Mouse (Mus musculus) liver (tissue): ENCODE data around the gene Sh3bp5l.
A peak's percentile ranks its signal among the peaks of the same experiment; 100 is the strongest.
"Not testable (repeated sequence)": the region's sequence is repeated elsewhere in the genome, so short reads cannot be mapped to it uniquely, and the experiment has no call there.

ENCODE experiments used
- DNase-seq: peaks from one replicate; pipeline ENCODE4 v3.0.0-alpha.2; 2020; ENCODE audit warnings: mixed read lengths

The Sh3bp5l gene

DNA sequence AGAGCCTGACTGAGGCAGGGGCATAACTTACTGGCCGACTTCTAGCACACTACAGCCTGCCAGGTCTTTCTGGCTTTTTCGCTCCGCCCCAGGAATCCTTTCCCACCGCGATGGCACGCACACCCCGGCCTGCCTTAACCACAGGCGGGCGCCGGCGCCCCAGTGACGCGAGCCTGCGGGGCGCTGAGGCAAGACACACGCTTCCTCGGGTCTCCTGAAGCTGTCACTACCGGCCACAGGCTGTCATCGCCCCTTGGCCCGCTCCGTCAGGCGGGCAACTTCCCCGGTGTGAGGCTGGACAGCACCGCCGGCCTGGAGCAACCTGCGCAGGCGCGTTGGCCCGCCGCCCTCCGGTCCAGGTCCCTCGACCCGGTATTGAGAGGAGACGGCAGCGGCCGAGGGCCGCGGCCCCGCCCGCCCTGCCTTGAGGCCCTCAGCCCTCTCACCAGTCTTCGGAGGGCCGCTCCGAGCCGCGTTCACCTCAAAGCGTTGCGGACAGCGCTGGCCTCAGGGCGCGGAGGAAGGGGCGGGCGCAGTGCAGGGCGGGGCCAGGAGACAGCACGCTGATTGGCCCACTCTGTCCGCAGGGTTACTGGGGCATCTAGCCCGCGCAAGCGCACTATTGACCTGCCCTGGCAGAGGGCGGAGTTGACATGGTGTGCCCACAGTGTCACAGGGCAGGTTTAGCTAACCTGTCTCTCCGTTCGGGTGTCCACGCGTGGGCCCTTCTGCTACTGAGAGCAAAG lies 7.5 kb upstream of the Sh3bp5l start:
- peak; percentile 99 for DNase-seq

DNA sequence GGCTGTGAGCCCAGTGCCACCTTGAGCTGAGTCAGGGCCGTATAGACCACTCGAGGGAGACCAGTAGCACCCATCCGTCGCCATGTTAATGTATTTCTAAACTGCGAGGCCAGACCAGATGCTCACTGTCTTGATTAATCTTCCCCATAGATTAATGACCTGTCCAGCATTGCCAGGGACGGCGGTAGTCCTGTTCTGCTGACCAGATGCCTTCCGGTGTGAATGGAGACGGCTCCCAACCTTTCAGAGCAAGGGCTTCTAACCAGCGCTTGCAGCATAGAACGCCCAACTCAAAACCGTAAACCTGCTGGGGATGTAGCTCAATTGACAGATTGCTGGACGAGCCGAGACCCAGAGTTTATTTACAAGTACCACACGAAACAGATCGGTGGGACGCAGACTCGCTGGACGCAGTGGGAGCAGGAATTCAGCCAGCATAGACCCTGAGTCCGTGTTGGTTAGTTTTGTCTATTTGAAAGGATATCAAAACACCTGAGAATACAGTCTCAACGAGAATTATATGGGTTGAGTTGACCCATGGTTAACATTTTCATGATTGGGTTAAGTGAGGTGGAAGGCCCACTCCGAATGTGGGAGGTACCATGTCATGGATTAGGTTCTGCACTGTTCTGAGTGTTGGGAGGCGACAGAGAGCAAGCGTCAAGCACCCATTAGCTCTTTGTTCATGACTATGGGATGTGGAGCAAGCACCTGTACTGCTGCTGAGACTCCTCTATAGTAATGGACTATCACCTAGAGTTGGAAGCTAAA lies 6.8 kb upstream of the Sh3bp5l start:
- peak; percentile 31 for DNase-seq

DNA sequence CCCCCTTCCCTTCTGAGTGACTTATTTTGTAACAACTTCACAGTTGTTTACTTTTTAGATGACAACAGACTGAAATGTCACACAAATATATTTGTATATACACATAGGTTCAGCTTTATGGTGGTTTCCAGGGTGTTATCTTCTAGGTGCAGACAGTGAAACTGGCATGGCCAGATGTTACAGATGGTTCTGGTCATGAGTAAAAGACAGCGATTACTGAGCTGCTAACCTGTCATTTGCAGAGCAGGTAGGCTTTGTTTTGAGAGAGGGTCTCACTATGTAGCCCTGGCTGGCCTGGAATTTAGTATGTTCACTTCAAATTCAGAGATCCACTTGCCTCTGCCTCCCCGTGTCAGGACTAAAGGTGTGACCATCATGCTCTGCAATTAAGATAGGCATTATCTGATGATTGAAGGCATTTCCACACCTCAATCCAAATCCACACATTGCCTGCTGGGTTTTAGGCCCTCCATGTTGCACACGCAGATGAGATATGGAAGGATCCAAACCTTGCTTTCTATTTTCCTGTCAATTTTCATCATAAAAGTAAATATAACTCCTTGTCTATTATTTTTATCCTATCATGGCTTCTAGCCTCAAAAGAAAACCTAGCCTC lies 5.8 kb upstream of the Sh3bp5l start:
- peak; percentile 34 for DNase-seq

DNA sequence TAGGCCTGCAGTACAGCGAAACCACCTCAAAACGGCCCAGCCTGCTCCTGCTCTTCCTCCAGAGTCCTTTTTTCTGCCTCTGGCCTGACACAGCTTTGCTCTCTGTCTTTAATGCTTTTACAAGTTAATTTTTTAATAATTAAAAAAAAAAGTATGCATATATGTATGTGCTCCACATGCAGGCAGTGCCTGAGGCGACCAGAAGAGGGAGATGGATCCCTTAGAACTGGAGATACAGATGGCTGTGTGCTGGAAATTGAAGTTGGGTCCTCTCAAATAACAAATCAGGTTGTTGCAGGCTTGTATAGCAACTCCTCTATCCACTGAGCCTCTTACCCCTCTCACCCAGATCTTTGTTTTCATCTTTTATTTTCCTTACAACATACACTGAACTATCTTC lies 3.7 kb upstream of the Sh3bp5l start:
- no peak for DNase-seq

DNA sequence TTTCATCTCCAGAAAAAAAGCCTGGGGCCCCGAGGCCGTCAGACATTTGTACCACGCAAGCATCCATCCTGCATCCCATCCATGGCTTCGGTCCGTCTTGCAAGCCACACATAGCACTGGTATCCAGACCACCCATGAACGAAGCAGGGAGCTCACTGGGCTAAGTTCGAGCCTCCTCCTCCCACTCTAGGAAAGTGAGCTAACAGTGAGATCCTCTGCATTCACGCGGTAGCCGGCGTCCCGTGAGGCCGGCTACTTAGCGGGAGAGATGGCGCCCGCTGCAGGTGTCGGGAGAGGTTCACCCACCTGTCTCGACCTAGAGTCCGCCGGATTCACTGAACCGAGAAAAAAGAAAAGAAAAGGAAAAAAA lies 633 bp upstream of the Sh3bp5l start:
- DNase-seq = no peak

DNA sequence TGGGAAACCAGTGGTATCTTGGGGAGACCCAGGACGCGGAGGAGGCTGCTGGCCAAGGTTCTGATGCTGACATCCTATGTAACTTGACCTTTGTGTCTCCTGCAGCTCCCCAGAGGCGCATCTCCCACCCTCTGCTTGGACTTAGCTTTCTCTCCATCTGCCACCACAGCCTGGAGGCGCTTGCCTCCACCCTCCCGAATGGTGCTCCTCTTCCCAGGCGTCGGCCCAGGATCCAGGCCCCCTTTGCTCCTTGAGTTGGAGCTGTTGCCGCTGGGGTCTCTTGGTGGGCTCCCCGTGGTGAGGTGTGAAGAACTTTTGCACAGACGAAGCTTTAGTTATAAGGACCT lies 598 bp downstream of the Sh3bp5l start:
- DNase-seq = no peak

DNA sequence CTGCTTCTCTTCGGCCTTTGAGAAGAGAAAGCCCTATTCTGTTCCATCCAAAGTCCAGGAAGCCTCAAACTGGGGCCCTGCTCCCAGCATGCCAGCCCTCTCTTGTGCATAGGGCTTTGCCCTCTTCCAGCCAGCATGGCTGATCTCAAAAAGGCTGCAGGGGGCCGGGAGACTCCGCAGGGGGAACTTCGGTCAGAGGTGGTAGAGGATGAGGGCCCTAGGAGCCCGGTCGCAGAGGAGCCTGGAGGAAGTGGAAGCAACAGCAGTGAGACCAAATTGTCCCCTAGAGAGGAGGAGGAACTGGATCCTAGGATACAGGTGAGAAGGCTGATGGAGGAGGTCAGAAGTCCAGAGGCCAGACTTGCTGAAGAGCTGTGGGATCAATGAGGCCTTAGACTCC lies 1.0 kb downstream of the Sh3bp5l start:
- DNase-seq = no peak

DNA sequence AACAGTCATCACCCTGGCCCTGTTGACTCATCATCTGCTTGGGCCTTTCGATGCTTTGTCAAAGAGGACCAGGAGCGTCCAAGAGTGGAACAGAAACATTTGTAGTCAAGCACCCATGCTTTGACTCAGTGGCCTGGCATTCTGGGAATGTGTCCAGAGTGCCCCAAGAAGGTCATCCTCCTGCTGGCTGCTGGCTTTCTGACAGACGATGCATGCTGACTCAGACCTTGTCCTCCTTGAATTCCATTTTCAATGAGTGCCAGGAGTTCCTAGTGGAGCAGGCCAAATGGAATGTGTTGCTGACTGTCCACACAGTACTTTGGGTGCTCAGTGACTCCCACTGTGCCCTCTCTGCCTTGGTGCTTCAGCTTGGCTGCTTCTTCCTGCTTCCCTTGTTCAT lies 4.2 kb downstream of the Sh3bp5l start:
- no peak for DNase-seq

DNA sequence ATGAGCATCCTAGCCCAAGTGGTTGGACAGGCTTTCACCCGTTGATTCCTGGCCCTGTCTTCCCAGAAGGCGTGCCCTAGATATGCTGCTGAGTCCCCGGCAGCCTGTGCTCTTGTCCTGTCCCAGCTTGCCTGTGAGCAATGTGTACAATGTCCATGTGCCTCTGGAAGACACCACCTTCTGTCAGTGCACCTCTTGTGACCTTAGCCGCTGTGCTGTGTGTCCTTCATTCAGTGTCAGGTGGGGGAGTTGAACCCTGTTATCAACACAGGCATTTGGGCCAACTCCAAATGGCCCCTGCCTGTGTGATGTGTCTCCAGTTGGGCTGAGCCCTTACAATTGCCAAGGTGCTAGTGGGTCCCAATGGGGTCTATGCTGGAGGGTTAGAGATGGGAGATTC lies 16.2 kb downstream of the Sh3bp5l start:
- DNase-seq = no peak

DNA sequence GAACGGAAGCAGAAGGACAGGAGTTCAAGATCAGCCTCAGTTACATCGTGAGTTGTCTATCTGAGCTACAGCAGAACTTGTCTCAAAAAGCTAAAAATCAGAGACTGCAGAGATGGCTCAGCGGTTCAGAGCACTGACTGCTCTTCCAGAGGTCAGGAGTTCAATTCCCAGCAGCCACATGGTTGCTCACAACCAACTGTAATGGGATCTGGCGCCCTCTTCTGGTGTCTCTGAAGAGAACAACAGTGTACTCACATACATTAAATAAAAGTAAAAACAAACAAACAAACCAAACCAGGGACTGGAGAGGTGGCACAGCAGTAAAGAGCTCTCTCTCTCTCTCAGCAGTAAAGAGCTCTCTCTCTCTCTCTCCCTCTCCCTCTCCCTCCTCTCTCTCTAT lies 20.1 kb downstream of the Sh3bp5l start:
- DNase-seq = peak; percentile 35

DNA sequence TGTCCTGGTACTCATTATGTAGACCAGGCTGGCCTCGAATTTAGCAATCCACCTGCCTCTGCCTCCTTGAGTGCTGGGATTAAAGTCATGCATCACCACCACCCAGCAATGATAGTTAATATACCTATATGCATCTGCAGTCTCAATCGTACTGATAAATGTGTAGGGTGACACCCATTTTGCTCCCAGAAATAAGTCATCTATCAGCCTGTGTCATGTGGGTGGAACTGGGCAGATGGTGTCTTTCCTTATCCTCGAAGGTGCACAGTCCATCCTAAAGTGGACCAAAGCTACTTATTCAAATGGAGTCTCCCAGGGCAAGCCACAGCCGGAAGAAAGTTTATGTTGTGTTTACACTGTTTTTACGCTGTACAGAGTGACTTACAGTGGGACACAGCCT lies 20.7 kb downstream of the Sh3bp5l start:
- DNase-seq = peak; percentile 55

DNA sequence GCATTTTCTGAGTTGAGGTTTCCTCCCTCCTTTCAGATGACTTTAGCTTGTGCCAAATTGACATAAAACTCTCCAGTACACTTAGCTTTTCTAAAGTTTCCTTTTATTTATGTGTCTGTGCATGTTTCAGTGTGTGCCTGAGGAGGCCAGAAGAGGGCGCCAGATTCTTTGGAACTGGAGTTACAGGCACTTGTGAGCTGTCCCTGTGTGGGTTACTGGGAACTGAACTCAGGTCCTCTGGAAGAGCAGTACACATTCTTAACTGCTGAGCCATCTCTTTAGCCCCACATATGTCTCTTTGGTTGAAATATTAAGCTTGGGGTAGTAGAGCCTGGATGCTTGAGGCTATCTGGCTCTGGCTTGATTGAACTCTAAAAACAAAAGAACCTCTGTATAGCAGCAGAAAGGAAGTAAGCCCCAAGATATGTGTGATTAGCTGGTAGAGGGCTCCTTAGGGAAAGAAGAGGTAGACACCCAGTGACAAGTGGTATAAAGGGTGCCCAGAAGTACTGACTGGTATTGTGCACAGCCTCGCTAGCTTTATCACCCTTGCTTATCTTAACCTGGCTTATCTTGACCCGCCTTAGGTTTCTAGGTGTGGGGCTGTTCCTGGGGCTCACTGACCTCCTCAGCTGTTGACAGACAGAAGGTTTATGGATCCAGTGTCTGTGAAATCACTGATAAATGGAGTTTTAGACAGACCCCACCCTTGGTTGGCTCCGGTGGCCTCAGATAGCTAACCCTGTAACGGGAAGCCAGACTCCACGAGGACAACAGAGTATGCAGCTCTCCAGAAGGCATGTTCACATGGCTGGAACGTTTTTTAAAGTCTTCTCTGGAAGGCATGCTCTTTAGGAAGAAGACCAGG lies 22.4 kb downstream of the Sh3bp5l start:
- peak; percentile 83 for DNase-seq

DNA sequence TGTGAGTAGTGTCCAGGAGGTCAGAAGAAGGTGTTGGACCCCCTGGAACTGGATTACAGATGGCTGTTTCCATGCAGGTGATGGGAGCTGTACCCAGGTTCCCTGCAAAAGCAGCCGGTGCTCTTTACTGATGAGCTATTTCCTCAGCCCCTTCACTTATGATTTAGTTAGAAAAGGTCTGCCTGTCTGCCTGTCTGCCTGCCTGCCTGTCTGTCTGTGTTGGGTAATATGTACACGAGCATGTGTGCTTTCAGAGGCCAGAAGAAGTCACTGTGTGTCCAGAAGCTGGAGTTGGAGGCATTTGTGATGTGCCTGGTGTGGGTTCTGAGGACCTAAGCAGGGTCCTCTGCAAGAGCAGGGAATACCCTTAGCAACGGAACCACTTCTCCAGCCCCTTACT lies 23.2 kb downstream of the Sh3bp5l start:
- no peak for DNase-seq

DNA sequence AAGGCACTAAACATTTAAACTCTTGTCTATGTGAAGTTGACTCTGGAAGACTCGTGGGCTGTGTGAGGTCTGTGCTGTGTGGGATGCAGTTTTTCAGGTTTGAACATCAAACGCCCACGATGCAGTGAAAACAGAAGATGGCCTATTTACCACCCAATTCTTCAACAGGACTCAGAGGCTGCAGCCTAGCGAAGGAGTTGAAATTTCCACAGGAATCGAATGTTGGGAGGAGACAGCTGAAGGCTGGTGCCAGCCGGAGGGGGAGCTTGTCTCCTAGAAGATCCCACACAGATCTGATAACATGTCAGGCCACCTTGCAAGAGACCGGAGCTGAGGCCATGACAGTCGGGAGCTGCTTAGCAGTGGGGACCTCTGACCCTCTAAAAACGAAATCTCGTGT lies 24.0 kb downstream of the Sh3bp5l start:
- peak; percentile 53 for DNase-seq

DNA sequence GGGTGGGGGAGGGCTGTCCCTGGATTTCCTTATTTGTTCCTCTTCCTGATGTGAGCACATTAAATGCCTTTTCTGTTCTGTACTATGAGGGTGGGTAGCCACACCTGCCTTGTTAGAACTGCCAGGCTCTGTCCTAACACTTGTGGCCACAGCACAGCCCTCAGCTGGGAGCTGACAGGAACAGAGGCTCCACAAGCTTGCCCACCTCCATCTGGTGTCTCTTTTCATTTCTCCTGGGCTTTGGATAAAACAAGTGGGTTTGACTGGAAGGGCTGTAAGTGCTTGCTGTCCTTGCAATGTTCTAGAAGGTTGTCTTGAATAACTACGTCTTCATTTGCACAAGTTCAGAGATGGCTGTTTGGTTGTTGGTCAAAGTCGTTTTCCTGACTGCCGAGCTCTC lies 24.4 kb downstream of the Sh3bp5l start:
- no peak for DNase-seq

DNA sequence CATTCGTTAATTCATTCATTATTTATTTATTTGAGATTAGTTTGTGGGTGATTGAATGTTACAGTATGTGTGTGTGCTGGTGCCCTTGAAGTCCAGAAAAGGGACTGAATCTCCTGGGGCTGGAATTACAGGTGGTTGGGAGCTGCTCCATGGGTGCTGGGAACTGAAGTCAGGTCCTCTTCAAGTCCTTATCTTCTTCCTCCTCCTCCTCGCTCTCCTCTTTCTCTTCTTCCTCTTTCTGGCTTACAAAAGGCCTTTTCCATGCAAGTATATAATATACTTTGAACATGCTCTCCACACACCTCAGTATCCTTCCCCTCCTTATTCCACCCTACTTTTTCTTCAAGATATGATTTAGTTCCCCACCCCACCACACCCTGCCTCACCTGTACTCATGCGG lies 26.5 kb downstream of the Sh3bp5l start:
- DNase-seq = no peak

DNA sequence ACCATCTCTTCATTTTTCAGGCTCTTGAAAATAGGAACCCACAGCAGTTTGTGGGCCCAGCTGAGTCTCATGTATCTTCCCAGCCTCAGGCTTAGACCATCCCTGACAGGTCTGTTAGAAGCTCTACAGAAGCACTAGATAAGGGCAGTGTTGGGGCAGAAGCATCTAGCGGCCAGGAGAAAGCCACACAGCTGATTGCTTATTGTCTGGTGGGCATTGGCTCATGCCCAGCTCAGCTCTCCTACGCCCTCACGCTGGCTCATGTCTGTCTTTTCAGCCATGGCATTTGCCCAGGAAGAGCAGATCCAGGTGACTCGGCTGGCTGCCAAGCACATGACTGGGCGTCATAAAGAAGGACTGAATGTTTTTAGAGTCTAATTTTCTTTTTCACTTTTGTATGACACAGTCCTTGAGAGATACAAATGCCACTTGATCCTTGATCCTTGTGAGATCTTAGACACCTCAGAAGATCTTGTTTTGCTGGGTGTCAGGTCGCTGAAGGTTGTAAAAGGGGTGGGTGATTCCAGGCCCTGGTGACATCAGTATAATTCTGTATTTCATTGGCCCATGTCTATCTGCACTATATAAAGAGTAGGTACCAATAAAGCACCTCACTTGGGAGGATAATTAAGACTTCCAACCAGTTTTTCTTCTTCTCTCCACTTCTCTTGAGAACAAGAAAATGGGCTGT lies 27.5 kb downstream of the Sh3bp5l start:
- DNase-seq = no peak

DNA sequence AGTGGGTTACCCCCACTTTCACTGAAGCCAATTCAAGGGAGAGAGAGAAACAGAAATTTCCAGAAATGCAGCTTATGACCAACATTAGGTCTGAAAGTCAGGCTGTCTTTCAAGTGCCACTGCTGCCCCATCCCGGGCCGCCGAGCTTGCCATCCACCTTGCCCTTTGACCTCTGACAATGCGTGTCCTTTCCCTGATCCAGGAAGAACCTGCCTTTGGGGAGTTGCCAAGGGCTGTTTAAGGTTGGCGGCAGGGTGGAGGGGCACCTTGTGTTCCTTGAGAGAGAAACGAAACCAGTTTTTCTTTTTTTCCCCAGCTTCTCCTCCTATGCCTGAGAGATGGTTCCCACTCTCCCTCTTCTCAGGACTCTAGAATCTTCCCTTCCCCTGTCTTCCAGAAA lies 32.0 kb downstream of the Sh3bp5l start:
- not testable (repeated sequence) for DNase-seq

DNA sequence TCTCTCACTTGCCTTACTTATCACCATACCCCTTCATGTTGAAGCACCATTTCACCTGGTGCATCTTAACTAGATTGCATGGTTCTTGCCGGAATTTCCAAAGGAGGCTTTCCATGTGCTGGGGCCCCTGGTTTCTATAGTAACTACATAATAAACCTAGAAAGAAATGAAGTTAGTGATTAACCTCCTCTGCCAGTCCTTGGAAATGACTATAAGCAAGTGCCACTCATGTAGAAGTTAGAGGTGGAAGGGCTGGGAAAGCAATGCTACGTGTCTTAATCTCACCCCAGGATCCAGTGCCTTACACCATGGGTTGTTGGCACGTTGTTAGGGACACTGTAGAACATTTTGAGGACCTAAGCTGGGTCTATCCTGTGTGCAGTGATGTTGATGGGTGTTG lies 33.9 kb downstream of the Sh3bp5l start:
- DNase-seq = no peak

DNA sequence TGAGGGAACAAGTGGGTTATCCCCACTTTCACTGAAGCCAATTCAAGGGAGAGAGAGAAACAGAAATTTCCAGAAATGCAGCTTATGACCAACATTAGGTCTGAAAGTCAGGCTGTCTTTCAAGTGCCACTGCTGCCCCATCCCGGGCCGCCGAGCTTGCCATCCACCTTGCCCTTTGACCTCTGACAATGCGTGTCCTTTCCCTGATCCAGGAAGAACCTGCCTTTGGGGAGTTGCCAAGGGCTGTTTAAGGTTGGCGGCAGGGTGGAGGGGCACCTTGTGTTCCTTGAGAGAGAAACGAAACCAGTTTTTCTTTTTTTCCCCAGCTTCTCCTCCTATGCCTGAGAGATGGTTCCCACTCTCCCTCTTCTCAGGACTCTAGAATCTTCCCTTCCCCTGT lies 35.7 kb downstream of the Sh3bp5l start:
- not testable (repeated sequence) for DNase-seq

DNA sequence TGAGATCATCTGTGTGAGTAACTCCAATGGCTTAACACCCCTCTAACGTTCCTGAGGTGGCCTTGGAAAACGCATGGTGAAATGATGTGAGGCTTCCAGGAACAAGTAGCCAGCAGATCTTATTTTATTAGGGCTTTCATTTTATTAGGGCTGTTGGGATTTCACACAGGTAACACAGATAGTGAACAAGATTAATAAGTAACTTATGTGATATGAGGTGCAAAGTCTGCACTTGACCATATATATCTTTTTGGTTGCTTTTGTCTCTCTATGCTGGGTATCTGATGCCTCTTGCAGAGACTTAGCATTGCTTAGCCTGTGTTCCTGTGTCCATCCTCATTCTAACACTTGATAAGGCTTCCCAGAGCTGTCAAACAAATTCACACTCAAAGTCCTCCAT lies 46.7 kb downstream of the Sh3bp5l start:
- no peak for DNase-seq

DNA sequence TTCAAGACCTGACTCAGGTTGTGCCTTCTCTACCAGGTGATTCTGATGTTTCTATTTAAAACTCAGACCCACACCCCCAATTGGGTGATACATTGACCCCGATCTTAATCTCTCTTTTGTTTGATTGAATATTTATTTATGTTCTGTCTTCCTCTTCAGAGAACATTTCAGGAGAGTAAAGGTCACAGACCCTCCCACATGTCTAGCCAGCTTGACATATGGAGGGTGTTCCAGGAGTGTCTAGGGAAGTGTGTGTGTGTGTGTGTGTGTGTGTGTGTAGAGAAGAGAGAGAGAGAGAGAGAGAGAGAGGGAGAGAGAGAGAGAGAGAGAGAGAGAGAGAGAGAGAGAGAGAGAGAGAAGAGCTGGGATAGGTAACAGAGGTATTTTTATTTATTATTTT lies 47.2 kb downstream of the Sh3bp5l start:
- DNase-seq = no peak
